Mouse (Mus musculus): ENCODE results near the gene Pdgfra. TPM values are rescaled to one million over a fixed set of nuclear protein-coding genes. Genes with fewer than 3 reads are reported as not detected.
A peak's percentile ranks its signal among the peaks of the same experiment; 100 is the strongest.

Pdgfra gene
- polyA plus RNA-seq, 1 experiment: 10.3 TPM

GRCm38 (mm10) chr5:75151146-75151900 lies 769 bp upstream of the Pdgfra start:
- H3K4me3 ChIP-seq (ENCODE audit: insufficient read depth, low read depth, low read length): peak overlapping the region; percentile 38
- no peaks in the 10 kb centered on the region; the same call in 1 of the 2 replicates for H3K4me1 ChIP-seq (ENCODE audit: control insufficient read depth, insufficient read depth, insufficient read length, low read length)

DNA sequence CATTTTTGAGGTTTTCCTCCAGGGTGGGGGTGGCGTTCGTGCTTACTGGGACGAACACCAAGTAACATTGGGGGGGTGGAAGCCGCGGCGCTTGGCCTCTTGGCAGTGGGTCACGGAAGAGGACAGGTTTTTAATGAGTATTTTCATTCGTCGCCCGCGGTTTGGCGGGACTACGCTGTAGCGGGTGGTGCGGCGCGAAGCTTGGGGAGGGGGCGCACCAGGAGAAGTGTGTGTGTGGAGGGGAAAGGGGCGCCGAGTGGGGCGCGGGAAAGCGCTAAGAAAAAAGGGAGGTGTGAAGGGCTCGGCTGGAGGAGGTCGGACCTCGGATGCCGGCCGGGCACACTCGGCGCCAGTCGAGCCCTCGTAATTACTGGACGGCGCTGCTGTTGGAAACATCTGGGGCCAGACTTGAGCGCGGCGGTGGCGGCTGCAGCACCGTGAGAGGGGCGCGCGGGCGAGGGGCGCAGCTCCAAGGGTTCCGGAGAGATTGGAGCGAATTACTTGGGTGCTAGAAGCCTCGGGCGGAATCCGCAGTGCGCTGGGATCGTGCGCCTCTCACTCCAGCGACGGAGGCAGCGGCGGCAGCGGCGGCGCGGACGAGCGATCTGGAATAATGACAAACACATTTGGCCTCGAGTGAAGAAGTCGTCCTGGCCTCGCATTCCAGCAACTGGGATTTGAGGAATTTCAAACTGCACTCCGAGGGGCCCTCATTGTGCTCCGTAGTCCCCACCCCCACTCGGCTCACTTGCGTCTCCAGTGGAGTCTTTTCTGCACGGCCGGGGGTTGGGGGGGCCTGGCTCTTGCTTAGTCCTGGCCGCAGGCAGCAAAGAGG lies 916 bp downstream of the Pdgfra start:
- Histone ChIP-seq H3K4me1 (ENCODE audit: control insufficient read depth, insufficient read depth, insufficient read length, low read length) (no peaks in the 10 kb centered on the region; the same call in 1 of the 2 replicates), H3K27ac (replicated peaks; ENCODE audit: low read depth, low read length) (no peak overlapping the region), H3K4me3 (ENCODE audit: insufficient read depth, low read depth, low read length) (peak overlapping the region; percentile 51)

More at GRCm38 (mm10) chr5:75151146-75151900, 769 bp upstream of the Pdgfra start:
- H3K27ac ChIP-seq (replicated peaks; ENCODE audit: low read depth, low read length): no peak overlapping the region; the same call in 1 of the 2 replicates

DNA sequence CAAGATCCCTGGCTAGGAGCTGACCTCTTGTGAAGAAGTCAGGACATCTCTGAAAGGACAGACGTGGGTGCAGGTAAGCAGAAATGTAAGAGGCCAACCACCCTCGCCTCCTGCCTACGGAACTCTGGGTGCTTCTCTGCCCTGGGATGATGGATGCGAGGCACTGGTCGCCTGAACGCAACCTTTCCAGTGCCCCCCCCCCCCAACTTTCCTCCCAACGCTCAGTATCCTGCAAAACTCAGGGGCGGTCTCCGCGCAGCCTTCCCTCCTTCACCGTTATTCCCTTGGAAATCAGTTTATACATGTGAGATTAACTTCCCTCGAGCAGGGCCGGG lies 1.5 kb downstream of the Pdgfra start:
- Histone ChIP-seq H3K4me1 (ENCODE audit: control insufficient read depth, insufficient read depth, insufficient read length, low read length) (no peaks in the 10 kb centered on the region; the same call in 1 of the 2 replicates), H3K4me3 (ENCODE audit: insufficient read depth, low read depth, low read length) (peak overlapping the region; percentile 51), H3K27ac (replicated peaks; ENCODE audit: low read depth, low read length) (no peak overlapping the region)

GRCm38 (mm10) chr5:75153961-75154620 lies 2.0 kb downstream of the Pdgfra start:
- H3K4me3 ChIP-seq (ENCODE audit: insufficient read depth, low read depth, low read length): peak overlapping the region; percentile 51
- no peaks in the 10 kb centered on the region; the same call in 1 of the 2 replicates for H3K4me1 ChIP-seq (ENCODE audit: control insufficient read depth, insufficient read depth, insufficient read length, low read length)

DNA sequence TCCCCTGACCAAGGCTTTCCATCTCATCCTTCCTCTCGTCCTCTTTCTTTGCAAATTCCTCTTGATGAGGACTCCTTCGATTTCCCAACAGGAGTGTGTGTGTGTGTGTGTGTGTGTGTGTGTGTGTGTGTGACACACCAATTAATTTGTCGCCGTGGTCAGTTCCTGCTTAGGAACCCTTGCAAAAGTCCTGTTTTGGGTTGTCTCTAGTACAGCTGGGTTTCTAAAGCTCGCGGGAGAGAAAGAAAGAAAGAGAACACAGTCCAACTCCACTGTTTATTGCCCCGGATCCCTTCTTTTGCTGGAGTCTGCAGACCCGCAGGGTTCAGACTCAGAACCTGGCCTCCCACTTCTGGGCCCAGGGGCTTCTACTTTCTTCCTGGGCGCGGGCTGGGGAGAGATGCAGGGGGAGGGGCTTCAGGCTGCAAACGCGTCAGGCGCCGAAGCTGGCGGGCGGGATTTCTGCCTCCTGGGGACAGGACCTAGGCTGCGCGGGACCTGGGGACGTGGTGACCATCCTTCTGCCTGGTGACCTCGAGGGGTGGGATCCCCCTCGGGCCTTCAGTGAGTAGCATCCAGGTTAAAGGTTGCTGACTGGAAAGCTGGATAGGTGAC lies 2.6 kb downstream of the Pdgfra start:
- peak overlapping the region; percentile 51 for H3K4me3 ChIP-seq (ENCODE audit: insufficient read depth, low read depth, low read length)

More at GRCm38 (mm10) chr5:75153961-75154620, 2.0 kb downstream of the Pdgfra start:
- H3K27ac ChIP-seq (replicated peaks; ENCODE audit: low read depth, low read length): no peak overlapping the region

GRCm38 (mm10) chr5:75155281-75155680 lies 3.2 kb downstream of the Pdgfra start:
- Histone ChIP-seq H3K4me3 (ENCODE audit: insufficient read depth, low read depth, low read length) (peak overlapping the region; percentile 60), H3K27ac (replicated peaks; ENCODE audit: low read depth, low read length) (no peak overlapping the region)

More for the DNA sequence above, 2.6 kb downstream of the Pdgfra start:
- Histone ChIP-seq H3K27ac (replicated peaks; ENCODE audit: low read depth, low read length) (no peak overlapping the region), H3K4me1 (ENCODE audit: control insufficient read depth, insufficient read depth, insufficient read length, low read length) (no peaks in the 10 kb centered on the region; the same call in 1 of the 2 replicates)

GRCm38 (mm10) chr5:75155741-75156553 lies 3.9 kb downstream of the Pdgfra start:
- Histone ChIP-seq H3K4me1 (ENCODE audit: control insufficient read depth, insufficient read depth, insufficient read length, low read length) (no peaks in the 10 kb centered on the region; the same call in 1 of the 2 replicates), H3K27ac (replicated peaks; ENCODE audit: low read depth, low read length) (no peak overlapping the region), H3K4me3 (ENCODE audit: insufficient read depth, low read depth, low read length) (peak overlapping the region; percentile 60)

More at GRCm38 (mm10) chr5:75155281-75155680, 3.2 kb downstream of the Pdgfra start:
- H3K4me1 ChIP-seq (ENCODE audit: control insufficient read depth, insufficient read depth, insufficient read length, low read length): no peaks in the 10 kb centered on the region; the same call in 1 of the 2 replicates

GRCm38 (mm10) chr5:75156554-75157036 lies 4.5 kb downstream of the Pdgfra start:
- Histone ChIP-seq H3K27ac (replicated peaks; ENCODE audit: low read depth, low read length) (no peak overlapping the region), H3K4me3 (ENCODE audit: insufficient read depth, low read depth, low read length) (peak overlapping the region; percentile 60), H3K4me1 (ENCODE audit: control insufficient read depth, insufficient read depth, insufficient read length, low read length) (no peaks in the 10 kb centered on the region; the same call in 1 of the 2 replicates)

DNA sequence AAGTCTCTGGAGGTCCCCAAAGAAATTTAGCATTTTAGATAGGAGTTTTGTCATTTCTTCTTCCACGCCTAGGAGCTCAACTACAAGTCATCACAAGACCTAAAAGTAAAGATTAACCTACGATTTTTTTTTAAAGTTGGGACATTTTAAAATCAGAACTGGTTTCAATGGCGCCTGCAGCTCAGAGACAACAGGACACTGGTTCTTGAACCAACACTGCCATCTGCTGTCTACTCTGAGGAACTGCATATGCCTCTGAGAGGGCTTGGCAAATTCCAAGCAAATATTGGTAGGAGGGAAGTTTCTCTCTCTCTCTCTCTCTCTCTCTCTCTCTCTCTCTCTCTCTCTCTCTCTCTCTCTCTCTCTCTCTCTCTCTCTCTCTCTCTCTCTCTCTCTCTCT lies 4.9 kb downstream of the Pdgfra start:
- Histone ChIP-seq H3K4me3 (ENCODE audit: insufficient read depth, low read depth, low read length) (peak overlapping the region; percentile 60), H3K27ac (replicated peaks; ENCODE audit: low read depth, low read length) (no peak overlapping the region), H3K4me1 (ENCODE audit: control insufficient read depth, insufficient read depth, insufficient read length, low read length) (no peaks in the 10 kb centered on the region; the same call in 1 of the 2 replicates)

DNA sequence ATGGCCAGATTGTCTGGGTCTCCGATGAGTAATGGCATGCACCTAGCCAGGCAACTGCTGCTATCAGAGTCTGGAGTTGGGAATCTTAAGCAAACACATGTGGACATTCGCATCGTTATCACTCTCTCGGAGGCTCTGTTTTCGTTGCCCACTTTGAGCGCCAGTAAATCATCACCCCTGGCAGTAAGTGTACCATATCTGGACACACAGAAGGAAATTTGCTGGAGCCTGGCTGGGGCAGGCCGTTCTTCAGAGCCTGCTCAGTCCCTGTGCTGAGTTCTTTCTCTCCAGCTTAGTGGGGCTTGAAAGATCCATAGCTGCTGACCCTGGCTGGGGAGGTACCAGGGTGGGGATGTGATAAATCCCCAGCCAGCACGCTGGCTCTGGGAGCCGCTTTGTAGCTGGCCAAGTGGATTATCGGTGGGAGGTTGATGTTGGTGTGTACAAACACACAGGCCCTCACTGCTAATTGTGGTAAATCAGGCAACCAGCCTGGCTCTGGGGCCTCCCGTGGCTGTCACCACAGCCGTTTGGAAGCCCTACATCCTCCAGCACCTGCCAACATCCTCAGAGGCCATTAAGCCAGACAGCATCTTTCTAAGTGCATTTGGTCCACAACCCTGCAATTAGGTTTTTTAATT lies 8.6 kb downstream of the Pdgfra start:
- Histone ChIP-seq H3K27ac (replicated peaks; ENCODE audit: low read depth, low read length) (no peak overlapping the region), H3K4me3 (ENCODE audit: insufficient read depth, low read depth, low read length) (no peak overlapping the region), H3K4me1 (ENCODE audit: control insufficient read depth, insufficient read depth, insufficient read length, low read length) (no peaks in the 10 kb centered on the region)

- Histone ChIP-seq H3K27ac (replicated peaks; ENCODE audit: low read depth, low read length) (no peak overlapping the region), H3K4me1 (ENCODE audit: control insufficient read depth, insufficient read depth, insufficient read length, low read length) (no peaks in the 10 kb centered on the region), H3K4me3 (ENCODE audit: insufficient read depth, low read depth, low read length) (no peak overlapping the region)
Measured at GRCm38 (mm10) chr5:75161586-75161985, 9.5 kb downstream of the Pdgfra start.

GRCm38 (mm10) chr5:75163289-75163951 lies 11.3 kb downstream of the Pdgfra start:
- Histone ChIP-seq H3K27ac (replicated peaks; ENCODE audit: low read depth, low read length) (no peak overlapping the region), H3K4me1 (ENCODE audit: control insufficient read depth, insufficient read depth, insufficient read length, low read length) (no peaks in the 10 kb centered on the region)

GRCm38 (mm10) chr5:75164688-75165087 lies 12.6 kb downstream of the Pdgfra start:
- H3K4me1 ChIP-seq (ENCODE audit: control insufficient read depth, insufficient read depth, insufficient read length, low read length): no peaks in the 10 kb centered on the region
- H3K27ac ChIP-seq (replicated peaks; ENCODE audit: low read depth, low read length): no peak overlapping the region

More at GRCm38 (mm10) chr5:75163289-75163951, 11.3 kb downstream of the Pdgfra start:
- no peak overlapping the region for H3K4me3 ChIP-seq (ENCODE audit: insufficient read depth, low read depth, low read length)

More at GRCm38 (mm10) chr5:75164688-75165087, 12.6 kb downstream of the Pdgfra start:
- H3K4me3 ChIP-seq (ENCODE audit: insufficient read depth, low read depth, low read length): no peak overlapping the region
